Mouse (Mus musculus) forebrain, embryonic 14.5 days (tissue): ENCODE results near the gene Fndc4. TPM values are rescaled to one million over a fixed set of nuclear protein-coding genes. Genes with fewer than 3 reads are reported as not detected.

Experiments
- ATAC-seq: fragments of 200-750 bp; cut with Nextera tagmentation; 2 replicates; pipeline ENCODE4 v1.8.0; 2017; ENCODE audit warnings: mild to moderate bottlenecking, moderate library complexity
- DNase-seq: peaks from one replicate; pipeline ENCODE4 v3.0.0-alpha.2; 2015; ENCODE audit warnings: low spot score
- H3K27ac ChIP-seq: fragments of 300-500 bp; sonication (generic); 2 replicates; pipeline ENCODE4 v1.5.1; 2014; ENCODE audit warnings: low read depth, mild to moderate bottlenecking, control low read depth, low read length, moderate library complexity
- H3K27me3 ChIP-seq: fragments of 300-500 bp; sonication (generic); replicated peaks from 2 replicates; pipeline ENCODE4 v1.6.1; 2014; ENCODE audit warnings: low read length, control low read depth, mixed read lengths; ENCODE audit not compliant: control insufficient read depth, insufficient read depth
- H3K36me3 ChIP-seq: fragments of 300-500 bp; sonication (generic); 2 replicates; pipeline ENCODE4 v1.6.1; 2014; ENCODE audit warnings: low read length, control low read depth; ENCODE audit not compliant: control insufficient read depth, insufficient read depth
- H3K4me1 ChIP-seq: fragments of 300-500 bp; sonication (generic); 2 replicates; pipeline ENCODE4 v1.6.1; 2014; ENCODE audit warnings: antibody characterized with exemption, low read length, control low read depth; ENCODE audit not compliant: control insufficient read depth, insufficient read depth
- H3K4me2 ChIP-seq: fragments of 300-500 bp; sonication (generic); 2 replicates; pipeline ENCODE4 v1.6.1; 2014; ENCODE audit warnings: mild to moderate bottlenecking, control low read depth, low read length
- H3K4me3 ChIP-seq: fragments of 300-500 bp; sonication (generic); 2 replicates; pipeline ENCODE4 v1.5.1; 2014; ENCODE audit warnings: low read depth, low read length, control low read depth
- H3K9ac ChIP-seq: fragments of 300-500 bp; sonication (generic); 2 replicates; pipeline ENCODE4 v1.6.1; 2014; ENCODE audit warnings: mild to moderate bottlenecking, low read length, control low read depth, moderate library complexity
- H3K9me3 ChIP-seq: fragments of 300-500 bp; sonication (generic); replicated peaks from 2 replicates; pipeline ENCODE4 v1.6.1; 2016; ENCODE audit warnings: low read length, control low read depth, mixed read lengths; ENCODE audit not compliant: control insufficient read depth
- WGBS: fragments of 180-500 bp; shearing (Covaris S2); extraction: QIAGEN DNeasy Blood & Tissue Kit; methylation state at CpG from one replicate; pipeline ENCODE4 v1.1.7; 2014; 5-methylcytosine and 5-hydroxymethylcytosine counted together
- polyA plus RNA-seq: library from polyadenylated mRNA; unstranded; fragments of >200 nt; fragmentation: Nextera tagmentation; extraction: Ambion mirVana; gene quantifications from 2 replicates; pipeline ENCODE4 v1.2.1, GENCODE M21; 2014

Gene Fndc4
- polyA plus RNA-seq, 1 experiment from 2014 or later = 72.6 TPM

GRCm38 (mm10) chr5:31297981-31298380 is 2.1 kb upstream of the Fndc4 start:
- H3K27ac ChIP-seq = no peak overlapping the region
- WGBS = 70% methylated on average over 3 of the region's 3 CpGs
- H3K4me2 ChIP-seq = no peak overlapping the region
- peaks cover 7% of the 10 kb centered on the region for H3K4me1 ChIP-seq
- no peak overlapping the region for H3K4me3 ChIP-seq
- DNase-seq (no peak), ATAC-seq (no peak)
- H3K9ac ChIP-seq = no peak overlapping the region
- peaks cover 10% of the 10 kb centered on the region for H3K36me3 ChIP-seq
- H3K27me3 ChIP-seq = no peaks in the 10 kb centered on the region
- no peaks in the 10 kb centered on the region for H3K9me3 ChIP-seq

- Histone ChIP-seq H3K4me3 (peak within 1 kb of the TSS; percentile 88; the same call in 1 of the 2 replicates), H3K9ac (no peak within 1 kb of the TSS; the same call in 1 of the 2 replicates), H3K27me3 (no peaks in the 10 kb centered on the region), H3K9me3 (no peaks in the 10 kb centered on the region), H3K4me2 (peak within 1 kb of the TSS; percentile 72), H3K4me1 (peaks cover 7% of the 10 kb centered on the region), H3K36me3 (peaks cover 17% of the 10 kb centered on the region), H3K27ac (no peak within 1 kb of the TSS)
- WGBS = 80% methylated on average over 13 of the region's 13 CpGs
- no peak for ATAC-seq
- no peak for DNase-seq
These were observed 1.3 kb upstream of the Fndc4 start, which contains the start of gene Gckr for GRCm38 (mm10) chr5:31297047-31297757. TSS of gene Gckr (plus strand) at chr5:31297443.

- Histone ChIP-seq H3K9ac (peak overlapping the region; percentile 98), H3K4me2 (peak overlapping the region; percentile 72), H3K9me3 (no peaks in the 10 kb centered on the region), H3K27ac (peak overlapping the region; percentile 55), H3K36me3 (peaks cover 17% of the 10 kb centered on the region), H3K4me1 (peaks cover 13% of the 10 kb centered on the region), H3K4me3 (peak overlapping the region; percentile 88), H3K27me3 (no peaks in the 10 kb centered on the region)
- DNase-seq = no peak
- peak; percentile 37 for ATAC-seq
- 4% methylated on average over 27 of the region's 29 CpGs for WGBS
These were observed 795 bp downstream of the Fndc4 start for GRCm38 (mm10) chr5:31294964-31295605.

GRCm38 (mm10) chr5:31291361-31291688 is 4.6 kb downstream of the Fndc4 start:
- no peaks in the 10 kb centered on the region for H3K9me3 ChIP-seq
- peak overlapping the region; percentile 65; the same call in 1 of the 2 replicates for H3K27ac ChIP-seq
- H3K9ac ChIP-seq = peak overlapping the region; percentile 62
- peak overlapping the region; percentile 48 for H3K4me3 ChIP-seq
- H3K4me1 ChIP-seq = peaks cover 13% of the 10 kb centered on the region
- no peak for DNase-seq
- no peaks in the 10 kb centered on the region for H3K27me3 ChIP-seq
- H3K4me2 ChIP-seq = peak overlapping the region; percentile 78
- ATAC-seq = no peak
- 6% methylated on average over 9 of the region's 9 CpGs for WGBS
- peaks cover 28% of the 10 kb centered on the region for H3K36me3 ChIP-seq

GRCm38 (mm10) chr5:31290521-31291360 is 5.1 kb downstream of the Fndc4 start, which contains the start of gene Ift172:
TSS of gene Ift172 (minus strand) at chr5:31291116.
- H3K4me1 ChIP-seq = peaks cover 13% of the 10 kb centered on the region
- H3K9ac ChIP-seq = peak within 1 kb of the TSS; percentile 62
- H3K36me3 ChIP-seq = peaks cover 33% of the 10 kb centered on the region
- peak within 1 kb of the TSS; percentile 78 for H3K4me2 ChIP-seq
- no peaks in the 10 kb centered on the region for H3K9me3 ChIP-seq
- H3K27me3 ChIP-seq = no peaks in the 10 kb centered on the region
- peak within 1 kb of the TSS; percentile 48 for H3K4me3 ChIP-seq
- peak; percentile 99 for DNase-seq
- ATAC-seq = peak; percentile 91
- peak within 1 kb of the TSS; percentile 65; the same call in 1 of the 2 replicates for H3K27ac ChIP-seq
- 2% methylated on average over 45 of the region's 45 CpGs for WGBS

GRCm38 (mm10) chr5:31289626-31290230 is 6.2 kb downstream of the Fndc4 start:
- no peak for ATAC-seq
- Histone ChIP-seq H3K4me1 (peaks cover 11% of the 10 kb centered on the region), H3K27ac (no peak overlapping the region), H3K9ac (no peak overlapping the region), H3K4me3 (no peak overlapping the region), H3K27me3 (no peaks in the 10 kb centered on the region), H3K36me3 (peaks cover 44% of the 10 kb centered on the region), H3K4me2 (peak overlapping the region; percentile 78), H3K9me3 (no peaks in the 10 kb centered on the region)
- 82% methylated on average over 3 of the region's 3 CpGs for WGBS
- no peak for DNase-seq

- ATAC-seq (no peak), DNase-seq (no peak)
- Histone ChIP-seq H3K36me3 (peaks cover 50% of the 10 kb centered on the region), H3K9ac (no peak overlapping the region), H3K27me3 (no peaks in the 10 kb centered on the region), H3K4me1 (peaks cover 6% of the 10 kb centered on the region), H3K9me3 (no peaks in the 10 kb centered on the region), H3K4me3 (no peak overlapping the region), H3K4me2 (no peak overlapping the region), H3K27ac (no peak overlapping the region)
- 78% methylated on average over 3 of the region's 3 CpGs for WGBS
These were observed 7.2 kb downstream of the Fndc4 start for GRCm38 (mm10) chr5:31288655-31289054.

- Histone ChIP-seq H3K27ac (no peak overlapping the region), H3K4me2 (no peak overlapping the region), H3K27me3 (no peaks in the 10 kb centered on the region), H3K9ac (no peak overlapping the region), H3K36me3 (peaks cover 51% of the 10 kb centered on the region), H3K4me1 (peaks cover 6% of the 10 kb centered on the region), H3K9me3 (no peaks in the 10 kb centered on the region), H3K4me3 (no peak overlapping the region)
- 85% methylated on average over 4 of the region's 4 CpGs for WGBS
- no peak for ATAC-seq
- no peak for DNase-seq
These were observed 7.7 kb downstream of the Fndc4 start for GRCm38 (mm10) chr5:31288225-31288624.
